In genomic region chr19:26510887-26511286, GRCm38 (mm10) we compare ENCODE assay signal across 10 mouse cellular contexts.
DNase-seq lines count a peak whose midpoint lies in the region; ATAC-seq and TF ChIP-seq lines count a peak whose summit lies in the region.
"Had no signal": no experiment of that assay in that cellular context is flagged by ENCODE, and none has a peak within 500 bp of the region (broad histone marks: within the 10 kb centered on the region; RNA-seq: fewer than 3 reads in every experiment).

No protein-coding gene starts in this region.

- TF ChIP-seq POLR2A in ES-Bruce4 (IDR thresholded peaks at IDR 0.05; ENCODE audit: insufficient read depth, low read length), result no peak

- H3K27ac ChIP-seq in forebrain, postnatal 0 days (ENCODE audit: low read depth, low read length), result no peak overlapping the region
- H3K27ac ChIP-seq in forebrain, embryonic 15.5 days (replicated peaks), result no peak overlapping the region
- H3K27ac ChIP-seq in liver, postnatal 0 days (ENCODE audit: low read depth), result no peak overlapping the region
- H3K27ac ChIP-seq in liver, embryonic 12.5 days, result no peak overlapping the region
- H3K27ac ChIP-seq in ES-Bruce4 (ENCODE audit: insufficient read depth, low read length), result no peak overlapping the region

- ATAC-seq in forebrain, postnatal 0 days, result no peak
- ATAC-seq in forebrain, embryonic 15.5 days (replicated peaks), result no peak
- ATAC-seq in liver, postnatal 0 days, result no peak
- ATAC-seq in liver, embryonic 12.5 days, result no peak
- peak; percentile 48 for ATAC-seq in monocyte, adult 5-6 weeks (replicated peaks; ENCODE audit: insufficient number of reproducible peaks, low FRiP score, low TSS enrichment, poor library complexity, severe bottlenecking)
- ATAC-seq: forebrain, embryonic 14.5 days had no signal

- H3K36me3 ChIP-seq in forebrain, postnatal 0 days (ENCODE audit: insufficient read depth), result no peaks in the 10 kb centered on the region
- no peaks in the 10 kb centered on the region for H3K36me3 ChIP-seq in forebrain, embryonic 15.5 days
- no peaks in the 10 kb centered on the region for H3K36me3 ChIP-seq in liver, postnatal 0 days (replicated peaks; ENCODE audit: insufficient read depth, low read length)
- no peaks in the 10 kb centered on the region for H3K36me3 ChIP-seq in liver, embryonic 12.5 days
- H3K36me3 ChIP-seq in ES-Bruce4 (ENCODE audit: control insufficient read depth, insufficient read depth, low read length, poor library complexity, severe bottlenecking), result no peaks in the 10 kb centered on the region

- H3K4me1 ChIP-seq in forebrain, postnatal 0 days (ENCODE audit: insufficient read depth), result no peaks in the 10 kb centered on the region
- H3K4me1 ChIP-seq in forebrain, embryonic 15.5 days, result peaks cover 30% of the 10 kb centered on the region
- H3K4me1 ChIP-seq in liver, postnatal 0 days (ENCODE audit: insufficient read depth), result no peaks in the 10 kb centered on the region
- no peaks in the 10 kb centered on the region for H3K4me1 ChIP-seq in liver, embryonic 12.5 days
- no peaks in the 10 kb centered on the region for H3K4me1 ChIP-seq in ES-Bruce4 (ENCODE audit: control insufficient read depth, insufficient read depth, low read length)

- no peak overlapping the region for H3K4me2 ChIP-seq in forebrain, postnatal 0 days (ENCODE audit: low read depth)
- H3K4me2 ChIP-seq in forebrain, embryonic 15.5 days (replicated peaks), result no peak overlapping the region
- no peak overlapping the region for H3K4me2 ChIP-seq in liver, postnatal 0 days (ENCODE audit: low read depth, low read length)
- no peak overlapping the region for H3K4me2 ChIP-seq in liver, embryonic 12.5 days
- H3K4me2 ChIP-seq: heart, embryonic 11.5 days had no signal

- H3K4me3 ChIP-seq in forebrain, postnatal 0 days (ENCODE audit: low read depth, low read length), result no peak overlapping the region
- H3K4me3 ChIP-seq in forebrain, embryonic 15.5 days, result no peak overlapping the region
- no peak overlapping the region for H3K4me3 ChIP-seq in liver, postnatal 0 days (ENCODE audit: low read depth, low read length)
- no peak overlapping the region for H3K4me3 ChIP-seq in liver, embryonic 12.5 days
- no peak overlapping the region for H3K4me3 ChIP-seq in ES-Bruce4 (ENCODE audit: low read depth, low read length)

- no peak for DNase-seq in forebrain, postnatal 0 days
- no peak for DNase-seq in liver, postnatal 0 days
- no peak for DNase-seq in left cerebral cortex, postnatal 36 days (ENCODE audit: low spot score in 2 of 2)
- DNase-seq in natural killer cell, adult 2 months (ENCODE audit: low spot score in 2 of 2), result no peak

- no peak overlapping the region for H3K9ac ChIP-seq in forebrain, postnatal 0 days
- H3K9ac ChIP-seq in forebrain, embryonic 15.5 days (replicated peaks), result no peak overlapping the region
- H3K9ac ChIP-seq in liver, postnatal 0 days (replicated peaks), result no peak overlapping the region
- no peak overlapping the region for H3K9ac ChIP-seq in liver, embryonic 12.5 days
- H3K9ac ChIP-seq in ES-Bruce4 (ENCODE audit: low read depth, poor library complexity, severe bottlenecking), result no peak overlapping the region

- TF ChIP-seq EP300 in liver, postnatal 0 days (IDR thresholded peaks at IDR 0.05; ENCODE audit: low read depth), result no peak
- TF ChIP-seq EP300 in ES-Bruce4 (IDR thresholded peaks at IDR 0.05; ENCODE audit: insufficient read depth, low read depth, low read length), result no peak

- H3K9me3 ChIP-seq in forebrain, postnatal 0 days (ENCODE audit: low read length), result no peaks in the 10 kb centered on the region
- no peaks in the 10 kb centered on the region for H3K9me3 ChIP-seq in forebrain, embryonic 15.5 days
- H3K9me3 ChIP-seq in liver, postnatal 0 days (ENCODE audit: low read length), result no peaks in the 10 kb centered on the region
- H3K9me3 ChIP-seq in liver, embryonic 12.5 days (replicated peaks), result no peaks in the 10 kb centered on the region
- H3K9me3 ChIP-seq in ES-Bruce4 (replicated peaks; ENCODE audit: control insufficient read depth, insufficient read depth, low read length, poor library complexity, severe bottlenecking), result no peaks in the 10 kb centered on the region

- WGBS in forebrain, postnatal 0 days, result 95% methylated on average over 3 of the region's 3 CpGs
- WGBS in forebrain, embryonic 15.5 days, result 89% methylated on average over 3 of the region's 3 CpGs
- 83% methylated on average over 3 of the region's 3 CpGs for WGBS in liver, postnatal 0 days (ENCODE audit: insufficient replicate concordance)
- WGBS in liver, embryonic 12.5 days (ENCODE audit: insufficient replicate concordance), result 80% methylated on average over 3 of the region's 3 CpGs

- H3K27me3 ChIP-seq in forebrain, postnatal 0 days (ENCODE audit: insufficient read depth, low read length), result no peaks in the 10 kb centered on the region
- H3K27me3 ChIP-seq in forebrain, embryonic 15.5 days, result no peaks in the 10 kb centered on the region
- no peaks in the 10 kb centered on the region for H3K27me3 ChIP-seq in liver, postnatal 0 days (ENCODE audit: insufficient read depth, low read length)
- no peaks in the 10 kb centered on the region for H3K27me3 ChIP-seq in liver, embryonic 12.5 days (replicated peaks)
- H3K27me3 ChIP-seq in ES-Bruce4 (ENCODE audit: control insufficient read depth, insufficient read depth, low read length, poor library complexity, severe bottlenecking), result no peaks in the 10 kb centered on the region

- peak; percentile 40 for TF ChIP-seq CTCF in forebrain, postnatal 0 days (IDR thresholded peaks at IDR 0.05; ENCODE audit: low read depth)
- TF ChIP-seq CTCF in liver, postnatal 0 days (IDR thresholded peaks at IDR 0.05; ENCODE audit: low read depth), result peak; percentile 38
- peak; percentile 33 for TF ChIP-seq CTCF in ES-Bruce4 (IDR thresholded peaks at IDR 0.05; ENCODE audit: low read depth, low read length)

- intact Hi-C loops in left cerebral cortex, postnatal 36 days (cut with DNase I), result no loop called here
